Mouse (Mus musculus) kidney, embryonic 16.5 days (tissue): Measurements from ENCODE around the gene Plek2. TPM values are rescaled to one million over a fixed set of nuclear protein-coding genes. Genes with fewer than 3 reads are reported as not detected.
A peak's percentile ranks its signal among the peaks of the same experiment; 100 is the strongest.

Source experiments
- ATAC-seq: fragments of 200-750 bp; cut with Nextera tagmentation; 2 replicates; pipeline ENCODE4 v1.8.0; 2017; ENCODE audit warnings: moderate TSS enrichment; ENCODE audit not compliant: low FRiP score, low TSS enrichment
- H3K27ac ChIP-seq: fragments of 300-500 bp; sonication (generic); 2 replicates; pipeline ENCODE4 v1.5.1; 2014; ENCODE audit warnings: low read length
- H3K27me3 ChIP-seq: fragments of 300-500 bp; sonication (generic); 2 replicates; pipeline ENCODE4 v1.6.1; 2014; ENCODE audit warnings: low read length, control low read depth, mixed read lengths; ENCODE audit not compliant: insufficient read depth
- H3K36me3 ChIP-seq: fragments of 300-500 bp; sonication (generic); 2 replicates; pipeline ENCODE4 v1.6.1; 2014; ENCODE audit warnings: low read length, control low read depth, mixed read lengths; ENCODE audit not compliant: insufficient read depth
- H3K4me1 ChIP-seq: fragments of 300-500 bp; sonication (generic); 2 replicates; pipeline ENCODE4 v1.6.1; 2014; ENCODE audit warnings: low read length, control low read depth, mixed read lengths; ENCODE audit not compliant: insufficient read depth
- H3K4me2 ChIP-seq: fragments of 300-500 bp; sonication (generic); replicated peaks from 2 replicates; pipeline ENCODE4 v1.6.1; 2014; ENCODE audit warnings: low read depth, low read length
- H3K4me3 ChIP-seq: fragments of 300-500 bp; sonication (generic); 2 replicates; pipeline ENCODE4 v1.5.1; 2014; ENCODE audit warnings: mild to moderate bottlenecking, low read length
- H3K9ac ChIP-seq: fragments of 300-500 bp; sonication (generic); replicated peaks from 2 replicates; pipeline ENCODE4 v1.6.1; 2014; ENCODE audit warnings: low read length
- H3K9me3 ChIP-seq: fragments of 300-500 bp; sonication (generic); 2 replicates; pipeline ENCODE4 v1.6.1; 2016; ENCODE audit warnings: low read length, control low read depth
- WGBS: fragments of 180-500 bp; shearing (Covaris S2); extraction: QIAGEN DNeasy Blood & Tissue Kit; methylation state at CpG from one replicate; pipeline ENCODE4 v1.1.7; 2014; 5-methylcytosine and 5-hydroxymethylcytosine counted together
- polyA plus RNA-seq: library from polyadenylated mRNA; unstranded; fragments of >200 nt; fragmentation: Nextera tagmentation; extraction: Ambion mirVana; gene quantifications from 2 replicates; pipeline ENCODE4 v1.2.1, GENCODE M21; 2015

Gene Plek2
- polyA plus RNA-seq, 1 experiment from 2014 or later = 4.7 TPM

DNA sequence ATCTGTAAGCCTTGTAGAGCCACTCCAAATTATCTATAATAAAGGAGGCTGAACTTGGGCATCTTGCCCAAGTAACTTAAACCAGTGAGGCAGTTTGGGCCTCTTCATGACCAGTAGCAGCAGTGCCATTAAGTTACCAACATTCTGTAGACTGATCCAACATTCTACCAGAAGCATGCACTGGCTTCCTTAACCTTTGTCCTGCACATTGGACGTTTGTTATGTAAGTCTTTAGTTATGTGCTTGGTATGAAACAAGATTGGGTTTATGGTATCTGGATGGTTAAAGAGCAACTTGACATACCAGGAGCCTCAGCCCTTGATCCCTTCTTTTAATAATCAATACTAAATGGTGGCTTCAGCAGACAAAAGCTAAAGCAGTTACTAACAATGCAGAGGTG, 16.7 kb downstream of the Plek2 start:
- no peak for ATAC-seq
- WGBS = 82% methylated on average over 1 of the region's 1 CpGs
- H3K27ac ChIP-seq = no peak overlapping the region
- no peak overlapping the region for H3K4me3 ChIP-seq
- no peak overlapping the region for H3K9ac ChIP-seq
- no peak overlapping the region for H3K4me2 ChIP-seq
- no peaks in the 10 kb centered on the region for H3K4me1 ChIP-seq
- no peaks in the 10 kb centered on the region for H3K27me3 ChIP-seq
- H3K36me3 ChIP-seq = peaks cover 18% of the 10 kb centered on the region
- H3K9me3 ChIP-seq = no peaks in the 10 kb centered on the region

DNA sequence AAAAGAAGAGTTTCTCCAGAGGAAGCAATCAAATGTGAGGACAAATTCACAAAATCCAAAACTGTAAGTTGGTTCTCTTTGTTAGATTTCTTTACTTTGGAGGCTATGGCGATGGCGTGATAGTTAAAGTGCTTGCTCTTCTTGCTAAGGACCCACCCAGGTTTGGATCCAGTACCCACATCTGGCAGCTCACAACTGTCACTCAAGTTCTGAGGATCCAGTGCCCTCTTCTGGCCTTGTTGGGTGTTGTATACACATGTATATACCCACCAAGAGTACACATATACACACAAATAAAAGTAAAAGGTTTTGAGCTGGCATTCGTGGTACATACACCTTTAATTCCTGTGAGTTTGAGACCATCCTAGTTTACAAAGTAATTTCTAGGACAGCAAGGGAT, 32.2 kb downstream of the Plek2 start:
- no peak overlapping the region for H3K4me2 ChIP-seq
- no peaks in the 10 kb centered on the region for H3K4me1 ChIP-seq
- no peak overlapping the region for H3K9ac ChIP-seq
- H3K27me3 ChIP-seq = no peaks in the 10 kb centered on the region
- no peak overlapping the region for H3K4me3 ChIP-seq
- WGBS = 95% methylated on average over 3 of the region's 3 CpGs
- H3K27ac ChIP-seq = no peak overlapping the region
- no peaks in the 10 kb centered on the region for H3K9me3 ChIP-seq
- ATAC-seq = no peak
- H3K36me3 ChIP-seq = peaks cover 32% of the 10 kb centered on the region

DNA sequence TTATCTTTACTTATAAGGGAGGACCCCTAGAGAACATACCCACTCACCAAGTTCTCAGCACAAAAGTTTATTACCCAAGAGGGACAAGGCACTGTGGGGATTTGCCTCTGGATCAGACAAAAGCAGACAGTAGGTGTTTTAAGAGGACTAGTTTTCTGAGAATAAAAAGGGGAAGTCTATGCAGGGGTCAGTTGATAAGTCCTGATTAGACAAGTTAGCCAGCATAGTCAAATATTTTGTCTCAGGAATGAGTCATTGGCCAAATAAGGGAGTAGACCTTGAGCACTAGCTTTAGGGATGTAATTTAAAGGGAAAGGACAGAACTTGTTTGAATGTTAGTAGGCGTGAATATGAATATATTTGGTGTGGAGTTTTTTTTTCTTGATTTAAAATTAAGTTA, 38.6 kb downstream of the Plek2 start:
- WGBS = 88% methylated on average over 1 of the region's 1 CpGs
- no peaks in the 10 kb centered on the region for H3K27me3 ChIP-seq
- H3K36me3 ChIP-seq = peaks cover 23% of the 10 kb centered on the region
- no peak overlapping the region for H3K9ac ChIP-seq
- no peak overlapping the region for H3K4me2 ChIP-seq
- no peak overlapping the region for H3K27ac ChIP-seq
- H3K9me3 ChIP-seq = no peaks in the 10 kb centered on the region
- peaks cover 7% of the 10 kb centered on the region for H3K4me1 ChIP-seq
- no peak overlapping the region for H3K4me3 ChIP-seq
- ATAC-seq = no peak

DNA sequence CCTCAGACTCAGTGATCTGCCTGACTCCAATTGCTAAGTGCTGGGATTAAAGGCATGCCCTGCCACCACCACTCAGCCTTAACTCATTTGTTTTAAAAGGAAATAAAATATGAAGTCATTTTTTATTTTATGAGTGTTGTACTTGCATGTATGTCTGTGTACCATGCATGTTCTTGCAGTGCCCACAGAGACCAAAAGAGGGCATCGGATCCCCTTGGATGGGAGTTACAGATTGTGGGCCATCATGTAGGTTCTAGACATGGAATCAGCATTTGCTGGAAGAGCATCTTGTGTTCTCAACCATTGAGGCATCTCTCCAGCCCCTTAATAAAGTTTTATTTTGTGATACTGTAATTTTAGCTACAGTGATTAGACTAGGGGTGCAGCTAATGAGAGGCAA, 41.3 kb downstream of the Plek2 start:
- no peak for ATAC-seq
- no peak overlapping the region for H3K4me2 ChIP-seq
- peaks cover 22% of the 10 kb centered on the region; the same call in 1 of the 2 replicates for H3K36me3 ChIP-seq
- no peaks in the 10 kb centered on the region for H3K27me3 ChIP-seq
- WGBS = 96% methylated on average over 1 of the region's 1 CpGs
- H3K9me3 ChIP-seq = no peaks in the 10 kb centered on the region
- H3K27ac ChIP-seq = no peak overlapping the region
- H3K4me1 ChIP-seq = peaks cover 15% of the 10 kb centered on the region
- H3K9ac ChIP-seq = no peak overlapping the region
- no peak overlapping the region for H3K4me3 ChIP-seq

DNA sequence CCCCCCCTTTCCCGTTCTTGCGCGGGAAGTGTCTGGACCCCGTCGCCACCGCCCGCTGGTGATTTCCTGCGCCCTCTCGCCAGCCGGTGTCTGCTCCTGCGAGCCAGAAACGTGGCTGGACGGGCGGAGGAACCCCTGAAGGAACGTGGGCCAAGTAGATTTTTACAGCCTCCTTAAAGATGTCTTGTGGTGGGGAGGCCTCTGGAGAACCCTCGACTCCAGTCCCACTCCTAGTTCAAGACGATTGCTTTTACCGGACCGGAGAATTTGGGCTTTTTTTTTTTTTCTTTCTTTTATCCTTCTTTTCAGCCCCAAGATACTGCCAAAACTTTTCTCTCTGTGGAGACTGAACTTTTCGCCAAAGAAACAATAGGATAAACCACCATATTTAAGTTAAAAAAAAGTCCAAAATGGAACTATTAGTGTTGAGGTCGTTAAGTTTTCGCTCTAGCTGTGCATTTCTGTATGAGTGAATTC, 44.5 kb downstream of the Plek2 start:
- WGBS = under 1% methylated on average over 22 of the region's 22 CpGs

DNA sequence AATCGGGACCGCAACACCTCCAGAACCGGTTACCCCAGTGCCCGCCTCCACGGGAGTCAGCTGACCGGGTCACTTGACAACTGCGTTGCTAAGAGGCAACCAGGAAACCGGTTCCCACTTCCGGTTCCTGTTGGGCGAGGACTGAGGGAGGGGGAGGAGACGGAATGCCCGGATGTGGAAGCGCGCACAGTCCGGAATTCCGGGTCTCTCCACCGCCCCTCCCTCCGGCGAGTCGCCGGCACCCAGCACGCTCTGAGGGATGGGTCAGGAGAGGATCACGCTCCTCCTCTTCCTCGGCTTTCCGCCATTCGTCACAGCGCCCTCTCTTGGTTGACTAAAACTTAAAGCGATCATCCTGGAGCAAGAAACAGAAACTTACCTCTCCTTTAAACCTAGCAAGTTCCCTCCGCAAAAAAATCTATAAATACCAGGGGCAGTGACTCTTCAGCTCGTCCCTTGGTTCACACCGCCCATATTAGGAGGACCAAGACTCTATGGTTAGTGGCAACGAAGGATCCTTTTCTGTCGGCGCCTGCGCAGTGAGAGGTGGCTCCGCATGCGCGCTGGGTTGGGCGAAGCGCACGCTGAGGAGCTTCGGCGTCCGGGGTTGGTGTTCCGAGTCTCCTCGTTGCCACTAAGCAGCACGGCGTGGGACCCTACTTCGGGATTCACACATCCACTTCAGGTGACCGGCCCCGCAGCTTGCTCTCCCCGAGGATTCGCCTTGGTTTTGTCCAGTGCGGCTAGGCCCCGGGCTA, 45.1 kb downstream of the Plek2 start, which contains the start of the genes Atp6v1d and Eif2s1:
Gene Atp6v1d, minus strand, starts transcription at position 143 of the 758 bp plus-strand sequence.
Gene Eif2s1, plus strand, starts transcription at position 324 of the 758 bp plus-strand sequence.
- H3K9ac ChIP-seq = peak within 1 kb of the TSS; percentile 92
- WGBS = under 1% methylated on average over 55 of the region's 55 CpGs
- H3K4me2 ChIP-seq = peak within 1 kb of the TSS; percentile 85
- H3K4me3 ChIP-seq = peak within 1 kb of the TSS; percentile 98
- H3K4me1 ChIP-seq = peaks cover 18% of the 10 kb centered on the region
- no peaks in the 10 kb centered on the region for H3K27me3 ChIP-seq
- peak within 1 kb of the TSS; percentile 88 for H3K27ac ChIP-seq
- no peaks in the 10 kb centered on the region for H3K9me3 ChIP-seq
- H3K36me3 ChIP-seq = peaks cover 8% of the 10 kb centered on the region; the same call in 1 of the 2 replicates
- ATAC-seq = peak; percentile 100

More for the DNA sequence above, 44.5 kb downstream of the Plek2 start:
- Histone ChIP-seq H3K27me3 (no peaks in the 10 kb centered on the region), H3K36me3 (peaks cover 10% of the 10 kb centered on the region; the same call in 1 of the 2 replicates), H3K9ac (peak overlapping the region; percentile 92), H3K9me3 (no peaks in the 10 kb centered on the region), H3K4me1 (peaks cover 18% of the 10 kb centered on the region), H3K4me2 (peak overlapping the region; percentile 74), H3K4me3 (peak overlapping the region; percentile 98), H3K27ac (peak overlapping the region; percentile 88)
- peak; percentile 50; the same call in 1 of the 2 replicates for ATAC-seq

DNA sequence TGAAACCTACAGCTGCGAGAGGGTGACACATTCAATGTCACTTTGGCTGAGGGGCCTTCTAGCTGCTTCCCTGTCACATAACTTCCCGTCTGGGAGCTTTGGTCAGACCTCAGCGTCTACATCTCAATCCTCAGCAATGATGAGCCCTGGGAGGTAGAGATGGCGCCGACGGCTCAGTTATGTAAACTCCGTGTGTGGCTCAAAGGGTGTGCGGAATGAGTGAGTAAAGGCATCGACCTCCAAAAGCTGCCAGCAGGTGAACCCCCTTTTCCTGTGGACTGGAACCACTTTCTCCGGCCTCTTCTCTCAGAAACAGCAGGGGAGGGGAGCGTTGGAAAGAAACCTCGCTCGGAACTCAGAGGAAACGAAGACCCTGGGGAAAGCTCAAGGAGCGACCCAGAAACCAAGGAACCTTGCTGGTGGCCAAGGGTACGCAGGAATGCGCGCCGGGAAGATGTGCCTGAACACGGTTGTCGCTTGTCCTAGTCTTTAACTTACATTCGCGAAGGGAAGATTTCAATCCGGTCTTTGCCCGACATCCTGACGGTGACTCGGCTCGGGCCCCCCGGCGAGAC, 45.8 kb downstream of the Plek2 start:
- Histone ChIP-seq H3K9ac (peak overlapping the region; percentile 83), H3K27ac (peak overlapping the region; percentile 76), H3K4me1 (peaks cover 18% of the 10 kb centered on the region), H3K36me3 (peaks cover 11% of the 10 kb centered on the region; the same call in 1 of the 2 replicates), H3K9me3 (no peaks in the 10 kb centered on the region), H3K27me3 (no peaks in the 10 kb centered on the region), H3K4me2 (peak overlapping the region; percentile 85), H3K4me3 (peak overlapping the region; percentile 98)
- peak; percentile 0 for ATAC-seq
- under 1% methylated on average over 30 of the region's 30 CpGs for WGBS

DNA sequence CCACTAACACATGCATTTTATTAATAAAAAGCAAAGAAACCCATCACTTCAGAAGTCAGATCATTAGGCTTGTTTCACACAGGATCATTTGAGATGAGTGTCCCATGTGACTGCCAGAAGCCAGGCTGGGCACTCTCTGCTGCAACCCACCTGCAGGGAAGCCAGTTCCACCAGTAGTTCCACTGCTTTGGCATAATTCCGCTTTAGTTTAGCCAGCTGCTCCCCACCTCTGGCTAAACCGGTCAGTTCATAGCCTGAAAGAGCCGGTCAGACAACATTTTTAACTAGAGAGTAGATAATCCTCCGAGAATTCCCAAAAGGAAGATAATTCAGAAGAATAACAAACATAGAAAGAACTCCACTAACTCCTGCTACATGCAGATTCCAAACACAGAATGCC, 58.5 kb downstream of the Plek2 start:
- WGBS = 90% methylated on average over 4 of the region's 4 CpGs
- Histone ChIP-seq H3K27me3 (no peaks in the 10 kb centered on the region), H3K4me1 (no peaks in the 10 kb centered on the region), H3K27ac (no peak overlapping the region), H3K9ac (no peak overlapping the region), H3K36me3 (peaks cover 17% of the 10 kb centered on the region; the same call in 1 of the 2 replicates), H3K4me3 (no peak overlapping the region), H3K9me3 (no peaks in the 10 kb centered on the region), H3K4me2 (no peak overlapping the region)
- no peak for ATAC-seq

DNA sequence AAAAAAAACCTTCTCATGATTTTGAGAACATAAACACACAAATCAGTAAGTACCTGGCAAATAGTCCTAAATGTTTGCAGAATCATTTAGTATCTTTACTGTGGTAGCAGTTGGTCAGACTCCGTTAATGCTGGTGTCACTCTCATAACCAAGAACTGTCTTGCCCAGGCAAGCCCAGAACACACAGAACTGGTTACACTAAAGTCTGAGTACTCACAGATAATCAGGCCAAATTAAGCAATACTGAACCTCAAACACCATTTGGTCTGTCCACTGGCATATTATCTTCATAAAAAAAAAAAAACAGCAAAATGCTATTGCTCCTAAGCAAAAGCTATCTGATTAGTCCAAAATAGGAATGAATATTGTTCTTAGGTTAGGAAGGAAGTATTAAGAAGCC, 64.3 kb downstream of the Plek2 start:
- Histone ChIP-seq H3K9ac (no peak overlapping the region), H3K4me1 (no peaks in the 10 kb centered on the region), H3K27ac (no peak overlapping the region), H3K36me3 (peaks cover 29% of the 10 kb centered on the region), H3K27me3 (no peaks in the 10 kb centered on the region), H3K4me2 (no peak overlapping the region), H3K9me3 (no peaks in the 10 kb centered on the region), H3K4me3 (no peak overlapping the region)
- 91% methylated on average over 1 of the region's 1 CpGs for WGBS
- no peak for ATAC-seq

DNA sequence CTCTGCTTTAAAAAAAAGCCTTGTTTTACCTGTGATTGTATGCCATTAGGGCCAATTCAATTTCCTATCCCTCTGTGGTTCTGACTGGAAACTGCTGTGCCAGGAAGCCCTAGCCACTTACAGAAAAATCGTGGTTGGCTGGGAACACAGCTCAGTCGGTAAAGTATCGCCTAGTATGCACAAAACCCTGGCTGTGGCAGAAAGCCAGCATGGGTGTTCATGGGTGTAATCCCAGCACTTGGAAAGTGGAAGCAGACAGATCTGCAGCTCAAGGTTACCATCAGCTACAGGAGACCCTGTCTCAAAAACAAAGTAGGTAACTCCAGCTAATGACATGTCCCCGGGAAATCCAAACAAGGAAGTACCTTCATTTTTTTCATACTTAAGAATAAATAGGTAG, 66.9 kb downstream of the Plek2 start:
- Histone ChIP-seq H3K4me2 (no peak overlapping the region), H3K27me3 (no peaks in the 10 kb centered on the region), H3K4me3 (no peak overlapping the region), H3K27ac (no peak overlapping the region), H3K9ac (no peak overlapping the region), H3K4me1 (no peaks in the 10 kb centered on the region), H3K9me3 (no peaks in the 10 kb centered on the region), H3K36me3 (peaks cover 41% of the 10 kb centered on the region)
- WGBS = 89% methylated on average over 4 of the region's 4 CpGs
- ATAC-seq = no peak
